Mouse (Mus musculus) heart, postnatal 0 days (tissue): ENCODE measurements at regions not wholly inside any gene's neighbourhood (a gene's known extent, or its start where the extent isn't known, plus 50 kb on each side); places are given as distances from the start of the nearest gene placed in this dataset.

Experiments
- CTCF ChIP-seq: IDR thresholded peaks from 2 replicates; pipeline ENCODE4 v1.5.1; 2016; ENCODE audit warnings: antibody characterized with exemption, control low read depth, low read depth
- EP300 ChIP-seq: IDR thresholded peaks from 2 replicates; pipeline ENCODE4 v1.6.1; 2016; ENCODE audit warnings: antibody characterized with exemption, low read depth

GRCm38 (mm10) chr13:52346027-52346375 lies 185.1 kb downstream of the Diras2 start:
- TF ChIP-seq EP300 (no peak), CTCF (no peak)
